Mouse (Mus musculus): ENCODE data around the gene Hoxc11. TPM values are rescaled to one million over a fixed set of nuclear protein-coding genes. Genes with fewer than 3 reads are reported as not detected.

The Hoxc11 gene
- polyA plus RNA-seq, 2 experiments = not detected

DNA sequence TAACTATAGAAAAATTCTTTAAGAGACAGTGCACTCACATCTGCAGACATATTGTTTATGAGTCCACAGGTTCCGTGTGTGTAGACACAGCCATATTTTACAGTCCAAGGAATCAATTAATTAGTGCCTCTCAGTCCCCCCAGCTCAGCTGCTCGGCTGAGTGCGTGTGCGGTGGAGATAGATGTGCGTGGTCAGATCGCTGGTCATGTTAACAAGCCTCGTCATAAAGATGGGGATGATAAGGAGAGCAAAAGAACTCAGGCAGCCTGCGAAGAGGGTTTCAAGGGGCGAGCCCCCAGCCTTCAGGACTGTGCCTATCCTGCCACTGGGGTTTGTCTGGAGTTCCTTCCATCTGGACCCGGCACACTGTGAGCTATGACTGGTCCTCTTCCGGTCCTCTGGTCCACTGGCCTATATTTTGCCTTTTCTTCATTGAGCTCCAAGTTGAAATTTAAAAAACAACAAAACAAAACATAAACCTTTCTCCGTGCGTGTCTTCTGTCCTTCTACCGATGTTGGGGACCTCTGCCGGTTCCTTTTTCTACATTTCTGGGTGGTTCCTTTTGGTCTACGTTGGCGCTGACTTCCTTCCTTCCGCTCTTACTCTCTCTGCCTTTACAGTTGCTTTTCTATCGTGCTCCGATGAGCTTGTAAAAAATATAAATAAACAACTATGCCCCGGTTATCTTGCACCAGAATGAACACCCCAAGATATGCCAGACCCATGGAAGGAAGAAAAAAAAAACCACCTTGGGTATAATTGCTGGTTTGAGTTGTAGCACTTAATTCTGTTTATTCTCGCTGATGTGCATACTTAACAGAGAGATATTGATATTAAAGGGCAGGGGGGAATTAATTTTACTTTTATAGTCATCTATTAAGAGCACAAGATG lies 8.8 kb upstream of the Hoxc11 start:
- 7% methylated on average over 22 of the region's 22 CpGs for WGBS (ENCODE audit: insufficient replicate concordance)
- no peak for TF ChIP-seq CTCF (IDR thresholded peaks at IDR 0.05; ENCODE audit: low read depth)
- no peak for TF ChIP-seq EP300 (IDR thresholded peaks at IDR 0.05; ENCODE audit: low read depth)

DNA sequence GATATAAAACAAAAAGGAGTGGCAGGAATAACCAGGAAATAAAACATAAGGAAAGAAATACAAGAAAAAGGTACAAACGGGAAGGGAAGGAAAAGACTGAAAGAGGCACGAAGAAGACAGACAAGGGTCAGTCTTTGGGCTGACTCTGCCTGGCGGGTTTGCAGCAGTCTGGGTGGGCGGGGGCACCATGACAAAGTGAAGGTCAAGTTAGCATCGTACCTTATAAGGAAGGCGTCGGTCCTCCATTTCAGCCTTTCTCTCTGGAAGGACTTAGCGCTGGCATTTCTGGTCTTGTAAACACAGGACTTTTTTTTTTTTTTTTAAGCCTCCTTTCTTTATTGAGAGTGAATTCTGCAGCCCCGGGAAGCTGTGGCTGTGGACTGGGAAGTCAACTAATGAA lies 7.0 kb upstream of the Hoxc11 start:
- H3K9ac ChIP-seq (replicated peaks) = no peak overlapping the region
- H3K4me1 ChIP-seq (replicated peaks; ENCODE audit: control insufficient read depth in 2 of 2, insufficient read depth in 2 of 2, low read length in 1 of 2) = no peaks in the 10 kb centered on the region
- H3K27ac ChIP-seq = no peak overlapping the region
- H3K27me3 ChIP-seq (ENCODE audit: control insufficient read depth, insufficient read depth, low read length) = peaks cover 98% of the 10 kb centered on the region
- no peak overlapping the region for H3K4me2 ChIP-seq (ENCODE audit: low read depth)
- no peaks in the 10 kb centered on the region for H3K36me3 ChIP-seq (replicated peaks; ENCODE audit: control insufficient read depth, insufficient read depth, low read depth)
- H3K4me3 ChIP-seq (ENCODE audit: insufficient read depth in 1 of 2, low read depth in 2 of 2, low read length in 2 of 2) = no peak overlapping the region
- ATAC-seq (ENCODE audit: insufficient read depth) (no peak), DNase-seq (ENCODE audit: low read depth in 3 of 3, low spot score in 3 of 3) (no peak)
- no peaks in the 10 kb centered on the region for H3K9me3 ChIP-seq (ENCODE audit: control insufficient read depth, low read length)
- 3% methylated on average over 9 of the region's 9 CpGs for WGBS (ENCODE audit: insufficient replicate concordance)
- no peak for TF ChIP-seq CTCF (IDR thresholded peaks at IDR 0.05; ENCODE audit: low read depth)
- TF ChIP-seq EP300 (IDR thresholded peaks at IDR 0.05; ENCODE audit: low read depth) = no peak

More for the DNA sequence above, 8.8 kb upstream of the Hoxc11 start:
- H3K4me1 ChIP-seq (replicated peaks; ENCODE audit: control insufficient read depth in 2 of 2, insufficient read depth in 2 of 2, low read length in 1 of 2) = no peaks in the 10 kb centered on the region
- no peak overlapping the region for H3K4me3 ChIP-seq (ENCODE audit: insufficient read depth in 1 of 2, low read depth in 2 of 2, low read length in 2 of 2)
- H3K4me2 ChIP-seq (ENCODE audit: low read depth) = no peak overlapping the region
- no peaks in the 10 kb centered on the region for H3K9me3 ChIP-seq (ENCODE audit: control insufficient read depth, low read length)
- H3K9ac ChIP-seq (replicated peaks) = no peak overlapping the region
- no peaks in the 10 kb centered on the region for H3K36me3 ChIP-seq (replicated peaks; ENCODE audit: control insufficient read depth, insufficient read depth, low read depth)
- DNase-seq (ENCODE audit: low read depth in 3 of 3, low spot score in 3 of 3) (no peak), ATAC-seq (ENCODE audit: insufficient read depth) (no peak)
- no peak overlapping the region for H3K27ac ChIP-seq
- H3K27me3 ChIP-seq (ENCODE audit: control insufficient read depth, insufficient read depth, low read length) = peaks cover 98% of the 10 kb centered on the region

DNA sequence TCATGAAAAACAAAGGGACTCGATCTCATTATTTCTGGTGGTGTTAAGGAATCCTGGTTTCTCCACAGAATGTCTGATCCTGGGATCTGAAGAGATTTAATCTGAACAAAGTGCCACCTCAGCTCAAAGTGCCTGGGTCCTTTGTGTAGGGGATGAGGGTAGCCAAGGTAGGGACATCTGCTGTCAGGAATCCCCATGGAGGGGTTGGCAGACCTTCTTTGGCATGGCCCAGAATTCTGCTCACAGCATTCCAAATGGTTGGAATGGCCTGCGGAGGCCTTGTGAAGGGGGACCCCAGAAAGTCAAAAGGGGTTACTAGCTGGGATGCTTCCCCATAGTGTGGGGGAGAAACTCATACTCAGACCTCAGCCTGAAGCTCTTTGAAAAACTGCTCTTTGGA lies 5.4 kb upstream of the Hoxc11 start:
- TF ChIP-seq EP300 (IDR thresholded peaks at IDR 0.05; ENCODE audit: low read depth) = no peak
- no peak for TF ChIP-seq CTCF (IDR thresholded peaks at IDR 0.05; ENCODE audit: low read depth)
- H3K4me2 ChIP-seq (ENCODE audit: low read depth) = no peak overlapping the region
- no peaks in the 10 kb centered on the region for H3K9me3 ChIP-seq (ENCODE audit: control insufficient read depth, low read length)
- 10% methylated on average over 2 of the region's 2 CpGs for WGBS (ENCODE audit: insufficient replicate concordance)
- no peak overlapping the region for H3K9ac ChIP-seq (replicated peaks)
- H3K4me3 ChIP-seq (ENCODE audit: insufficient read depth in 1 of 2, low read depth in 2 of 2, low read length in 2 of 2) = no peak overlapping the region
- H3K27me3 ChIP-seq (ENCODE audit: control insufficient read depth, insufficient read depth, low read length) = peaks cover 98% of the 10 kb centered on the region
- no peaks in the 10 kb centered on the region for H3K4me1 ChIP-seq (replicated peaks; ENCODE audit: control insufficient read depth in 2 of 2, insufficient read depth in 2 of 2, low read length in 1 of 2)
- no peaks in the 10 kb centered on the region for H3K36me3 ChIP-seq (replicated peaks; ENCODE audit: control insufficient read depth, insufficient read depth, low read depth)
- DNase-seq (ENCODE audit: low read depth in 3 of 3, low spot score in 3 of 3) (no peak), ATAC-seq (ENCODE audit: insufficient read depth) (no peak)
- no peak overlapping the region for H3K27ac ChIP-seq

DNA sequence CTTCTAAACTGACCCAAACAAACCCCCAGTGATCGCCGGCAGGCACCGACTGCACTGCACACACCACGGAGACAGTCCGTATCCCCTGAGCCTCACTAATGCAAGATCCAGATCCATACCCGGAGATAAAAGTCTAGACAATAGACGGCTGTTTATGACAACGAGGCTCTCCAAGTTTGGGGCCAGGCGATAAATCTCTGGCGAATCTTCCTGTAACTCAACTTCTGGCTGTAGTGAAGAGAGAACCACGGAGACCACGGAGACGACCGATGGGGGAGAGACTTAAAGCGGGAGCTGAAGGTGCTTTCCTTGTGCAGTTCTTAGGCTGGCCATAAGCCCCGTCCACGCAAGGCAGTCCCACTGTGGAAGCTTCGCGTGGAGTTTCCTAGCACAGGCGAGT lies 4.5 kb upstream of the Hoxc11 start:
- no peak for ATAC-seq (ENCODE audit: insufficient read depth)
- no peaks in the 10 kb centered on the region for H3K36me3 ChIP-seq (replicated peaks; ENCODE audit: control insufficient read depth, insufficient read depth, low read depth)

DNA sequence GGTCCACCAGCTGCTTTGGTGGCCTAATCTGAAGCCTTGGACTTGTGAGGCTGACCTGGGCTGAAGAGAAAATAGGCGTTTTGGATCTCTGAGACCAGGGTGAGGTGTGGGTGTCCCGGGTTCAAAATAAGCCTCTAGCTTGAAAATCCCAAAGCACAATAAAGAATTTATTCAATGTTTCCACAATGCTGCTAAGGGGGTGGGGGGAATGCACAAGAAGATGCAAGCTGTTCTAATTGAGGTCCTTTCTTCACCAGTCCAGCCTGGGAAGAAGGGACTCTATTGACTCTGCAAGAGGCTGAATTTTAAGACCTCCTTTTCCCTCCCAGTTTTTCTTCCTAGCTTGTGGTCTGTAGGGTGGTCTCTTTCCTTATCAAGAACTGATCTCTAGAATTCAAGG lies 3.4 kb upstream of the Hoxc11 start:
- H3K4me3 ChIP-seq (ENCODE audit: insufficient read depth in 1 of 2, low read depth in 2 of 2, low read length in 2 of 2) = no peak overlapping the region
- peaks cover 98% of the 10 kb centered on the region for H3K27me3 ChIP-seq (ENCODE audit: control insufficient read depth, insufficient read depth, low read length)
- ATAC-seq (ENCODE audit: insufficient read depth) (no peak), DNase-seq (ENCODE audit: low read depth in 3 of 3, low spot score in 3 of 3) (no peak)
- H3K27ac ChIP-seq = no peak overlapping the region
- H3K9me3 ChIP-seq (ENCODE audit: control insufficient read depth, low read length) = no peaks in the 10 kb centered on the region
- H3K4me2 ChIP-seq (ENCODE audit: low read depth) = no peak overlapping the region
- H3K36me3 ChIP-seq (replicated peaks; ENCODE audit: control insufficient read depth, insufficient read depth, low read depth) = no peaks in the 10 kb centered on the region
- no peak overlapping the region for H3K9ac ChIP-seq (replicated peaks)
- H3K4me1 ChIP-seq (replicated peaks; ENCODE audit: control insufficient read depth in 2 of 2, insufficient read depth in 2 of 2, low read length in 1 of 2) = no peaks in the 10 kb centered on the region
- TF ChIP-seq CTCF (IDR thresholded peaks at IDR 0.05; ENCODE audit: low read depth) (no peak), EP300 (IDR thresholded peaks at IDR 0.05; ENCODE audit: low read depth) (no peak)
- 2% methylated on average over 2 of the region's 2 CpGs for WGBS (ENCODE audit: insufficient replicate concordance)

More for the DNA sequence above, 4.5 kb upstream of the Hoxc11 start:
- no peak for TF ChIP-seq CTCF (IDR thresholded peaks at IDR 0.05; ENCODE audit: low read depth)
- no peak for TF ChIP-seq EP300 (IDR thresholded peaks at IDR 0.05; ENCODE audit: low read depth)
- WGBS (ENCODE audit: insufficient replicate concordance) = 2% methylated on average over 20 of the region's 20 CpGs
- no peak for DNase-seq (ENCODE audit: low read depth in 3 of 3, low spot score in 3 of 3)
- Histone ChIP-seq H3K9ac (replicated peaks) (no peak overlapping the region), H3K4me2 (ENCODE audit: low read depth) (no peak overlapping the region), H3K27me3 (ENCODE audit: control insufficient read depth, insufficient read depth, low read length) (peaks cover 98% of the 10 kb centered on the region), H3K9me3 (ENCODE audit: control insufficient read depth, low read length) (no peaks in the 10 kb centered on the region), H3K27ac (no peak overlapping the region), H3K4me3 (ENCODE audit: insufficient read depth in 1 of 2, low read depth in 2 of 2, low read length in 2 of 2) (no peak overlapping the region), H3K4me1 (replicated peaks; ENCODE audit: control insufficient read depth in 2 of 2, insufficient read depth in 2 of 2, low read length in 1 of 2) (no peaks in the 10 kb centered on the region)
